Mouse (Mus musculus) testis, postnatal 14 days (tissue): ENCODE data around the gene Snap25.
A peak's percentile ranks its signal among the peaks of the same experiment; 100 is the strongest.

ENCODE experiments used
- DNase-seq: peaks from one replicate; pipeline ENCODE4 v3.0.0; 2021; ENCODE audit warnings: low spot score

Gene Snap25

GRCm38 (mm10) chr2:136713299-136713758, at the start of gene Snap25:
Gene Snap25 (plus strand): TSS chr2:136713453.
- peak; percentile 38 for DNase-seq

DNA sequence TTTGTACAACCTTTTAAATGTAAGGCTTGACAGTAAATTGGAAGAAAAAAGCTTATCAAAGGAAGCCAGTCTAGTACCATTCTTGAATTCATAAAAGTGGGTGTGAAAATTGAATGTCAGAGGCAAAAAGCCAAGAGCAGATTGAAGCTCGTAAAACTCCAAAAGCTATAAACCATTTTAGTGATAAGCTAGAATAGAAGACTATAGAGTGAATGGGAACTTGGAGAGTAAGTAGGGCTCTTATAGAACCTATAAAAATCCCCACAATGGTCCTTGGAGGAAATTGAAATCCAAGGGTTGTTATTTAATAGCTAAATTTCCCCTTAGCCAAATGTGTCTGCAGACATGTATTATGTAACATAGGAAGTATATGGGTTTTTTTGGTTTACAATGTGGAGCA, 46.3 kb upstream of the Snap25 start:
- DNase-seq: no peak

DNA sequence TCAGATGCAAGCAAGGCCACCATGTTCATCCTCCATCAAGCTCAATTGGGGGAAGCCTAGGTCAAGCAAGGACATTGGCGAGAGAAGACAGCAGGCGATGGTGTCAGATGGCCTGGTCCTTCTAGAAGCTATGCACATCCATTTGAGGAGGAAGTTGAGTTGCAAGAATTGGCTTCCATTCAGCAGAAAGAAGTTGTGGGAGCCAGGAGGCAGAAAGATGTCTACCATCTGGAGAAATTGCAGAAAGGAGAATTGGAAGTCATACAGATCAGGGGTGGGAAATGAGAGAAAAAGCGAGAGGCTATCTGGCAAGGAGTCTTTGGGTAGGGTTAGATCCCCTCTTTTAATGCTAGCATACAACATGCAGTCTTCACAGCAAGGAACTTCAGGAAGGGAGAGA, 44.1 kb upstream of the Snap25 start:
- no peak for DNase-seq

GRCm38 (mm10) chr2:136669665-136670064, 43.6 kb upstream of the Snap25 start:
- no peak for DNase-seq

GRCm38 (mm10) chr2:136670539-136671271, 42.5 kb upstream of the Snap25 start:
- no peak for DNase-seq

GRCm38 (mm10) chr2:136674077-136674757, 39.0 kb upstream of the Snap25 start:
- no peak for DNase-seq

- DNase-seq: no peak
Observed at GRCm38 (mm10) chr2:136676196-136676595, 37.1 kb upstream of the Snap25 start.

- no peak for DNase-seq
Observed at GRCm38 (mm10) chr2:136676918-136677445, 36.3 kb upstream of the Snap25 start.

- DNase-seq: peak; percentile 63
Observed at GRCm38 (mm10) chr2:136678321-136679161, 34.7 kb upstream of the Snap25 start.

GRCm38 (mm10) chr2:136679280-136680221, 33.7 kb upstream of the Snap25 start:
- peak; percentile 84 for DNase-seq

DNA sequence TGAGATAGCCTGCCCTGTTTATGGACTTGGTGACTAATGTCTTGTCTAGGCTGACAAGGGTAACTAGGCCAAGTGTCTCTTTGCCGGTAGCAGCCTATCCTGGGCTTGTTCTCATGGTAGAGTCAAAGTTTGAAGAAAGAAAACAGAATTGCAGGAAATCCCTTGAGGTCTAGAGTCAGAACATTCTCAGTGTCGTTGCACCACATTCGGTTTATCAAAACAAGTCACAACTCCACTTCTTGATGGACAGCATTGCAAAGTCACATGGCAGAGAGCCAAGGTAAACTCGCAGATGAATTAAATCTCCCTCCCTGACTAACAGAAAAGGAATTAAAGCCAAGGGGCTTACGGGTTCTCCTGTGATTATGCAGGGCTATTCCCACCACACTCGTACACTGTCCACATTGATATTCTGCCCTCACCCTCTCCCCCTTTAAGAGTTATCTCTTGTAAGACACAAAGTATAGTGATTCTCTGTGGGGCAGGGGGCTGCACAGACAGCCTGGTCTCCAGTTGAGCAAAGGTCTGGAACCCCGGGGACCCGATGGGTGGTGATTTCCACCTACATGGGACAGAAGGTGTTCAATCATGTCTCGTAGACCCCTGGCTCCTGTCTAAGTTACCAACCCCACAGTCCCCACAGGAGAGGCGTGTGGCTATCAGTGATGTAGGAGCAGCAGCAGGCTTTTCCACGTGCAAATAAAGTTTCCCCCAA, 30.9 kb upstream of the Snap25 start:
- no peak for DNase-seq

- DNase-seq: peak; percentile 52
Observed at GRCm38 (mm10) chr2:136686195-136686594, 27.1 kb upstream of the Snap25 start.

- DNase-seq: no peak
Observed at GRCm38 (mm10) chr2:136687316-136687715, 25.9 kb upstream of the Snap25 start.

- no peak for DNase-seq
Observed at GRCm38 (mm10) chr2:136689476-136689875, 23.8 kb upstream of the Snap25 start.

GRCm38 (mm10) chr2:136691681-136692080, 21.6 kb upstream of the Snap25 start:
- no peak for DNase-seq

- DNase-seq: no peak
Observed at GRCm38 (mm10) chr2:136699429-136700227, 13.6 kb upstream of the Snap25 start.

DNA sequence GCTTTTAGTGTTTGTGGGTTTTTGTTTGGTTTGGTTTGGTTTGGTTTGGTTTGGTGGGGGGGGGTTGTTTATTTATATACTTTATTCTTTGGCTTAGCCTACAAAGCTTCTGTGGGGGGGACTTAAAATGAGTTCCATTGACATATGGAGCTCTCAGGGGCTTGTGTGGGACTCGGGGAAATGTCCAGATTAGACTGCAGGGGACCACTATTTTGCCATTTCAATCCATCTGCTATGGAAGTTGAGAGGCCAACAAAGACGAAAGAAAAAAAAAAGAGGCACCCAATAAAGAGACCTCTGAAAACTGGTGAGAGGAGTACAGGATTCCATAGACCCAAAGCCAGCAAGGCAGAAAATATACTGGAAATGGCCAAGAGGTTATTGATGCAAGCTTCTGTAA, 9.9 kb upstream of the Snap25 start:
- DNase-seq: no peak

GRCm38 (mm10) chr2:136711155-136711554, 2.1 kb upstream of the Snap25 start:
- DNase-seq: no peak

GRCm38 (mm10) chr2:136711746-136712440, 1.4 kb upstream of the Snap25 start:
- peak; percentile 8 for DNase-seq
